Mouse (Mus musculus): Measurements from ENCODE around the gene Prdx1.
"Not testable (repeated sequence)": the region's sequence is repeated elsewhere in the genome, so short reads cannot be mapped to it uniquely, and the experiment has no call there.

GRCm38 (mm10) chr4:116659916-116660315, 25.4 kb upstream of the Prdx1 start:
- TF ChIP-seq CTCF (IDR thresholded peaks at IDR 0.05; ENCODE audit: low read depth, low read length); POLR2A (IDR thresholded peaks at IDR 0.05; ENCODE audit: extremely low read depth, insufficient read depth, low read length): not testable (repeated sequence)
